Mouse (Mus musculus): ENCODE measurements around the gene Rhbdf1. TPM values are rescaled to one million over a fixed set of nuclear protein-coding genes. Genes with fewer than 3 reads are reported as not detected.

The Rhbdf1 gene
- polyA plus RNA-seq, 1 experiment from 2014 or later, result 17.5 TPM

- H3K4me2 ChIP-seq (ENCODE audit: low read length), result no peak overlapping the region
- no peaks in the 10 kb centered on the region for H3K36me3 ChIP-seq (ENCODE audit: control insufficient read depth, insufficient read depth, low read length)
- no peaks in the 10 kb centered on the region for H3K27me3 ChIP-seq (ENCODE audit: control insufficient read depth, insufficient read depth, low read length)
- WGBS, result 92% methylated on average over 8 of the region's 8 CpGs
- DNase-seq (no peak), ATAC-seq (ENCODE audit: low FRiP score, low TSS enrichment) (no peak)
- no peaks in the 10 kb centered on the region for H3K4me1 ChIP-seq (ENCODE audit: control insufficient read depth, insufficient read depth, low read length)
- H3K9ac ChIP-seq (replicated peaks; ENCODE audit: low read length), result no peak overlapping the region
- H3K9me3 ChIP-seq (ENCODE audit: control insufficient read depth, low read length), result no peaks in the 10 kb centered on the region
- no peak overlapping the region for H3K4me3 ChIP-seq (replicated peaks; ENCODE audit: low read depth, low read length)
- H3K27ac ChIP-seq (replicated peaks; ENCODE audit: low read depth, low read length), result no peak overlapping the region
Measured at GRCm38 (mm10) chr11:32184469-32184868, 37.6 kb downstream of the Rhbdf1 start.

- no peak overlapping the region for H3K4me3 ChIP-seq (replicated peaks; ENCODE audit: low read depth, low read length)
- no peak overlapping the region for H3K9ac ChIP-seq (replicated peaks; ENCODE audit: low read length)
- 49% methylated on average over 24 of the region's 25 CpGs for WGBS
- no peaks in the 10 kb centered on the region for H3K36me3 ChIP-seq (ENCODE audit: control insufficient read depth, insufficient read depth, low read length)
- DNase-seq, result peak; percentile 92
- H3K4me1 ChIP-seq (ENCODE audit: control insufficient read depth, insufficient read depth, low read length), result no peaks in the 10 kb centered on the region
- ATAC-seq (ENCODE audit: low FRiP score, low TSS enrichment), result no peak; the same call in 1 of the 2 replicates
- H3K27me3 ChIP-seq (ENCODE audit: control insufficient read depth, insufficient read depth, low read length), result no peaks in the 10 kb centered on the region
- H3K27ac ChIP-seq (replicated peaks; ENCODE audit: low read depth, low read length), result no peak overlapping the region
- no peak overlapping the region for H3K4me2 ChIP-seq (ENCODE audit: low read length)
- H3K9me3 ChIP-seq (ENCODE audit: control insufficient read depth, low read length), result no peaks in the 10 kb centered on the region
Measured at GRCm38 (mm10) chr11:32181973-32182868, 39.9 kb downstream of the Rhbdf1 start.

- Histone ChIP-seq H3K4me1 (ENCODE audit: control insufficient read depth, insufficient read depth, low read length) (no peaks in the 10 kb centered on the region), H3K36me3 (ENCODE audit: control insufficient read depth, insufficient read depth, low read length) (no peaks in the 10 kb centered on the region), H3K9me3 (ENCODE audit: control insufficient read depth, low read length) (no peaks in the 10 kb centered on the region), H3K27me3 (ENCODE audit: control insufficient read depth, insufficient read depth, low read length) (no peaks in the 10 kb centered on the region), H3K27ac (replicated peaks; ENCODE audit: low read depth, low read length) (no peak overlapping the region), H3K9ac (replicated peaks; ENCODE audit: low read length) (no peak overlapping the region), H3K4me2 (ENCODE audit: low read length) (no peak overlapping the region), H3K4me3 (replicated peaks; ENCODE audit: low read depth, low read length) (no peak overlapping the region)
- DNase-seq, result no peak
- WGBS, result 85% methylated on average over 4 of the region's 4 CpGs
- ATAC-seq (ENCODE audit: low FRiP score, low TSS enrichment), result no peak
Measured at GRCm38 (mm10) chr11:32181246-32181645, 40.9 kb downstream of the Rhbdf1 start.

- no peak overlapping the region for H3K9ac ChIP-seq (replicated peaks; ENCODE audit: low read length)
- H3K27ac ChIP-seq (replicated peaks; ENCODE audit: low read depth, low read length), result no peak overlapping the region
- no peaks in the 10 kb centered on the region for H3K36me3 ChIP-seq (ENCODE audit: control insufficient read depth, insufficient read depth, low read length)
- H3K4me2 ChIP-seq (ENCODE audit: low read length), result no peak overlapping the region
- no peaks in the 10 kb centered on the region for H3K27me3 ChIP-seq (ENCODE audit: control insufficient read depth, insufficient read depth, low read length)
- no peaks in the 10 kb centered on the region for H3K4me1 ChIP-seq (ENCODE audit: control insufficient read depth, insufficient read depth, low read length)
- WGBS, result 78% methylated on average over 1 of the region's 1 CpGs
- H3K4me3 ChIP-seq (replicated peaks; ENCODE audit: low read depth, low read length), result no peak overlapping the region
- ATAC-seq (ENCODE audit: low FRiP score, low TSS enrichment), result no peak
- DNase-seq, result no peak
- H3K9me3 ChIP-seq (ENCODE audit: control insufficient read depth, low read length), result no peaks in the 10 kb centered on the region
Measured at GRCm38 (mm10) chr11:32178506-32178905, 43.6 kb downstream of the Rhbdf1 start.

GRCm38 (mm10) chr11:32166683-32167082 is 55.4 kb downstream of the Rhbdf1 start:
- Histone ChIP-seq H3K4me1 (ENCODE audit: control insufficient read depth, insufficient read depth, low read length) (peaks cover 7% of the 10 kb centered on the region), H3K36me3 (ENCODE audit: control insufficient read depth, insufficient read depth, low read length) (no peaks in the 10 kb centered on the region), H3K9ac (replicated peaks; ENCODE audit: low read length) (no peak overlapping the region), H3K4me3 (replicated peaks; ENCODE audit: low read depth, low read length) (no peak overlapping the region), H3K9me3 (ENCODE audit: control insufficient read depth, low read length) (no peaks in the 10 kb centered on the region), H3K27me3 (ENCODE audit: control insufficient read depth, insufficient read depth, low read length) (no peaks in the 10 kb centered on the region), H3K27ac (replicated peaks; ENCODE audit: low read depth, low read length) (no peak overlapping the region), H3K4me2 (ENCODE audit: low read length) (no peak overlapping the region)
- no peak for DNase-seq
- ATAC-seq (ENCODE audit: low FRiP score, low TSS enrichment), result no peak
- WGBS, result 69% methylated on average over 4 of the region's 4 CpGs

DNA sequence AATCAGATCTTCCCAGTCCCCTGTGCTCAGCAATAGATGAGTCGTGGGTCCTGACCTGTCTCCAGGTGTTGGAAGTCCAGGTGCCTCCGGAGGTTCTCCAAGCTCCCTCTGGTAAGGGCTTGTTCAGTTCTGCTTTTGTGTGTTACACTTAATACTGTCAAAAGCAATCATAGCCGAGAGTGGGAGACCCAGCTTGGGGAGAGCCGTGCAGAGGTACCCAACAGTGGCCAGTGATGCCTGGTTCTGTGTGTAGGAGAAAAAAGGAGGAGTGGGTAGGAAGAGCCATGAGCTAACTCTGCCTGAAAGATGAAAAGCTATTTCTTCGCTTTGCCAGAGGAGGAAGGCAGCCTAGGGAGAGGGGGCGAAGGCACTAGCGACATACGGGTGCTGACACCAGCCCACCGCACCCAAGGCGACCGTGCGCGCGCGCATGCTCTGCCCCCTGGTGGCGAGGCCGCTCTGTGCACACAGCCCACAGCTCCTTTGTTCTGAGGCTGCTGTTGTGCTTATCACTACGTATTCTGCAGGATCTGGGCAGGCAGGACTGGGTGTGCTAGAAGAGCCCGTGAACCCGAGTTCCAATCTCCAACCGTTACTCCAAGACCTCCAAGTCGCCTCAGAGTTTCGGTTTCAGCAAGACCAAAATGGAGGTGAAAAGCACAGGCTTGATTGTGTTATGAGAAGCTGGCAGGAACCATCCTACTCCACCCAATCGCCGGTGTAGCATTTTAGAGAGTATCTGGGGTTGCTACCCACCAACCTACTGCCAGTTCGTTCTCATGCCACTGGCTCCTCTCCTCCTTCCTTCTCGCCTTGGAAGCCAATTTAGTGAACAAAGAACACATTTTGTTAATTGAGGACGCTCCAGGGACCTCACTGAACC is 59.9 kb downstream of the Rhbdf1 start:
- Histone ChIP-seq H3K27ac (replicated peaks; ENCODE audit: low read depth, low read length) (peak overlapping the region; percentile 91), H3K4me1 (ENCODE audit: control insufficient read depth, insufficient read depth, low read length) (peaks cover 43% of the 10 kb centered on the region), H3K9me3 (ENCODE audit: control insufficient read depth, low read length) (no peaks in the 10 kb centered on the region), H3K4me3 (replicated peaks; ENCODE audit: low read depth, low read length) (peak overlapping the region; percentile 23), H3K36me3 (ENCODE audit: control insufficient read depth, insufficient read depth, low read length) (no peaks in the 10 kb centered on the region), H3K4me2 (ENCODE audit: low read length) (peak overlapping the region; percentile 63), H3K27me3 (ENCODE audit: control insufficient read depth, insufficient read depth, low read length) (no peaks in the 10 kb centered on the region), H3K9ac (replicated peaks; ENCODE audit: low read length) (peak overlapping the region; percentile 62)
- peak; percentile 95 for DNase-seq
- WGBS, result 13% methylated on average over 28 of the region's 28 CpGs
- ATAC-seq (ENCODE audit: low FRiP score, low TSS enrichment), result peak; percentile 91

GRCm38 (mm10) chr11:32161500-32161899 is 60.6 kb downstream of the Rhbdf1 start:
- peak; percentile 38 for ATAC-seq (ENCODE audit: low FRiP score, low TSS enrichment)
- Histone ChIP-seq H3K27me3 (ENCODE audit: control insufficient read depth, insufficient read depth, low read length) (no peaks in the 10 kb centered on the region), H3K4me1 (ENCODE audit: control insufficient read depth, insufficient read depth, low read length) (peaks cover 46% of the 10 kb centered on the region), H3K9me3 (ENCODE audit: control insufficient read depth, low read length) (no peaks in the 10 kb centered on the region), H3K27ac (replicated peaks; ENCODE audit: low read depth, low read length) (peak overlapping the region; percentile 91), H3K36me3 (ENCODE audit: control insufficient read depth, insufficient read depth, low read length) (no peaks in the 10 kb centered on the region), H3K9ac (replicated peaks; ENCODE audit: low read length) (peak overlapping the region; percentile 62), H3K4me2 (ENCODE audit: low read length) (peak overlapping the region; percentile 63), H3K4me3 (replicated peaks; ENCODE audit: low read depth, low read length) (peak overlapping the region; percentile 23)
- 6% methylated on average over 9 of the region's 9 CpGs for WGBS
- peak; percentile 84 for DNase-seq

GRCm38 (mm10) chr11:32160341-32160740 is 61.8 kb downstream of the Rhbdf1 start:
- DNase-seq, result no peak
- Histone ChIP-seq H3K36me3 (ENCODE audit: control insufficient read depth, insufficient read depth, low read length) (no peaks in the 10 kb centered on the region), H3K4me2 (ENCODE audit: low read length) (no peak overlapping the region), H3K4me3 (replicated peaks; ENCODE audit: low read depth, low read length) (no peak overlapping the region), H3K27ac (replicated peaks; ENCODE audit: low read depth, low read length) (peak overlapping the region; percentile 91), H3K9ac (replicated peaks; ENCODE audit: low read length) (no peak overlapping the region), H3K27me3 (ENCODE audit: control insufficient read depth, insufficient read depth, low read length) (no peaks in the 10 kb centered on the region), H3K9me3 (ENCODE audit: control insufficient read depth, low read length) (no peaks in the 10 kb centered on the region), H3K4me1 (ENCODE audit: control insufficient read depth, insufficient read depth, low read length) (peaks cover 46% of the 10 kb centered on the region)
- no peak for ATAC-seq (ENCODE audit: low FRiP score, low TSS enrichment)
- 66% methylated on average over 7 of the region's 7 CpGs for WGBS

Measured in midbrain, embryonic 14.5 days (tissue).